Mouse (Mus musculus): Measurements from ENCODE around the gene Lrr1.
"Not testable (repeated sequence)": the region's sequence is repeated elsewhere in the genome, so short reads cannot be mapped to it uniquely, and the experiment has no call there.

- TF ChIP-seq USF2 (conservative IDR thresholded peaks at IDR 0.05; ENCODE audit: low read depth, low read length); KAT2A (IDR thresholded peaks at IDR 0.05; ENCODE audit: insufficient replicate concordance, low read length); POLR2A (IDR thresholded peaks at IDR 0.05; ENCODE audit: low read depth, low read length); ETS1 (conservative IDR thresholded peaks at IDR 0.05; ENCODE audit: low read depth, low read length); CTCF (conservative IDR thresholded peaks at IDR 0.05 in 1 of 2, IDR thresholded peaks at IDR 0.05 in 1 of 2; ENCODE audit: low read depth in 2 of 2, low read length in 2 of 2); E2F4 (IDR thresholded peaks at IDR 0.05; ENCODE audit: insufficient replicate concordance, low read depth, low read length); HCFC1 (IDR thresholded peaks at IDR 0.05; ENCODE audit: low read depth, low read length); USF1 (IDR thresholded peaks at IDR 0.05; ENCODE audit: low read depth, low read length); CHD1 (IDR thresholded peaks at IDR 0.05; ENCODE audit: low read depth, low read length); NELFE (IDR thresholded peaks at IDR 0.05; ENCODE audit: low read depth, low read length): not testable (repeated sequence)
These were observed 5.0 kb upstream of the Lrr1 start for GRCm38 (mm10) chr12:69163586-69163985.

All from CH12.LX (cell line).